Mouse (Mus musculus): Measurements from ENCODE around the gene Nub1. TPM values are rescaled to one million over a fixed set of nuclear protein-coding genes. Genes with fewer than 3 reads are reported as not detected.

Gene Nub1
- polyA plus RNA-seq, 1 experiment from 2014 or later: 45.0 TPM

DNA sequence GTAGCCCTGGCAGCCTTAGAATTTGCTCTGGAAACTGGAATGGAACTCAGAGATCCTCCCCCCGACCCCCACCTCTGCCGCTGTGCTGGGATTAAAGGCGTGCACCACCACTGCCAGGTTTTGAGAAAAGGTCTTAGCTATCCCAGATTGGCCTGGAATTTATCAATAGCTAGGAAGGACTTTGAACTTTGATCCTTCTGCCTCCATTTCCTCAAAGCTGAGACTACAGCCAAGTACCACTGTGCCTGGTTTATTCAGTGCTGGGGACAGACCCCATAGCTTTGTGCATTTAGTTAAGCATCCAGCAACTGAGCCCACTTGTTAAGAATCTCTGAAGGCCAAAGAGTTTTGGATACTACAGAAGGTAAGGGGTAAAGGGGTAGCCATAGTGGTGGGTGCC, 71.6 kb downstream of the Nub1 start:
- no peaks in the 10 kb centered on the region for H3K36me3 ChIP-seq (ENCODE audit: control insufficient read depth, insufficient read depth, low read length)
- 75% methylated on average over 3 of the region's 3 CpGs for WGBS
- no peak overlapping the region for H3K4me3 ChIP-seq (ENCODE audit: low read length)
- peaks cover 14% of the 10 kb centered on the region for H3K4me1 ChIP-seq (ENCODE audit: control insufficient read depth, insufficient read depth, low read length)
- no peak overlapping the region for H3K4me2 ChIP-seq (replicated peaks; ENCODE audit: low read depth, low read length)
- H3K27me3 ChIP-seq (ENCODE audit: control insufficient read depth, insufficient read depth, low read length): no peaks in the 10 kb centered on the region
- no peaks in the 10 kb centered on the region for H3K9me3 ChIP-seq (ENCODE audit: control insufficient read depth, low read length)
- H3K9ac ChIP-seq (ENCODE audit: low read depth, low read length): no peak overlapping the region
- ATAC-seq (ENCODE audit: low FRiP score, low TSS enrichment): no peak
- no peak overlapping the region for H3K27ac ChIP-seq (ENCODE audit: low read depth, low read length)

- Histone ChIP-seq H3K9me3 (ENCODE audit: control insufficient read depth, low read length) (no peaks in the 10 kb centered on the region), H3K36me3 (ENCODE audit: control insufficient read depth, insufficient read depth, low read length) (no peaks in the 10 kb centered on the region), H3K9ac (ENCODE audit: low read depth, low read length) (no peak within 1 kb of the TSS), H3K27ac (ENCODE audit: low read depth, low read length) (no peak within 1 kb of the TSS), H3K4me3 (ENCODE audit: low read length) (no peak within 1 kb of the TSS), H3K4me1 (ENCODE audit: control insufficient read depth, insufficient read depth, low read length) (0 out of 2 replicates have a peak, but pooled peaks cover 7% of the 10 kb centered on the region), H3K4me2 (replicated peaks; ENCODE audit: low read depth, low read length) (no peak within 1 kb of the TSS), H3K27me3 (ENCODE audit: control insufficient read depth, insufficient read depth, low read length) (no peaks in the 10 kb centered on the region)
- 50% methylated on average over 18 of the region's 18 CpGs for WGBS
- 0 out of 2 replicates have a peak, but pooled peaks have one; percentile 15 for ATAC-seq (ENCODE audit: low FRiP score, low TSS enrichment)
Observed at GRCm38 (mm10) chr5:24757816-24758215, 72.5 kb downstream of the Nub1 start, which contains the start of gene Crygn. TSS of gene Crygn (minus strand) at chr5:24758008.

Other genes with a start within 250 kb of the Nub1 start
- gene Fastk, start 240.2 kb upstream of the Nub1 start, polyA plus RNA-seq (2014; fragmentation: Nextera tagmentation; extraction: Ambion mirVana): 104 and 105 TPM in 2 replicates
- 23.8 and 25.7 TPM in 2 replicates for gene Tmub1, start 237.7 kb upstream of the Nub1 start, polyA plus RNA-seq (2014; fragmentation: Nextera tagmentation; extraction: Ambion mirVana)
- 19.7 and 24.7 TPM in 2 replicates for gene Agap3, start 233.4 kb upstream of the Nub1 start, polyA plus RNA-seq (2014; fragmentation: Nextera tagmentation; extraction: Ambion mirVana)
- 0.05 TPM in 1 of 2 replicates, not detected in the other for gene Gbx1, start 158.3 kb upstream of the Nub1 start, polyA plus RNA-seq (2014; fragmentation: Nextera tagmentation; extraction: Ambion mirVana)
- gene Asb10, start 144.6 kb upstream of the Nub1 start, polyA plus RNA-seq (2014; fragmentation: Nextera tagmentation; extraction: Ambion mirVana): 0.54 and 0.91 TPM in 2 replicates
- 0.26 and 0.34 TPM in 2 replicates for gene 4931409K22Rik, start 128.7 kb upstream of the Nub1 start, polyA plus RNA-seq (2014; fragmentation: Nextera tagmentation; extraction: Ambion mirVana)
- gene Abcf2, start 108.1 kb upstream of the Nub1 start, polyA plus RNA-seq (2014; fragmentation: Nextera tagmentation; extraction: Ambion mirVana): 102 and 121 TPM in 2 replicates
- 8.3 and 11.0 TPM in 2 replicates for gene Chpf2, start 98.8 kb upstream of the Nub1 start, polyA plus RNA-seq (2014; fragmentation: Nextera tagmentation; extraction: Ambion mirVana)
- 40.4 and 41.1 TPM in 2 replicates for gene Smarcd3, start 61.1 kb upstream of the Nub1 start, polyA plus RNA-seq (2014; fragmentation: Nextera tagmentation; extraction: Ambion mirVana)
- gene Wdr86, start 45.2 kb downstream of the Nub1 start, polyA plus RNA-seq (2014; fragmentation: Nextera tagmentation; extraction: Ambion mirVana): 36.1 and 37.0 TPM in 2 replicates
- 1.7 and 2.6 TPM in 2 replicates for gene Crygn, start 72.5 kb downstream of the Nub1 start, polyA plus RNA-seq (2014; fragmentation: Nextera tagmentation; extraction: Ambion mirVana)
- gene Rheb, start 157.1 kb downstream of the Nub1 start, polyA plus RNA-seq (2014; fragmentation: Nextera tagmentation; extraction: Ambion mirVana): 215 and 247 TPM in 2 replicates